Mouse (Mus musculus) forebrain, embryonic 14.5 days (tissue): ENCODE data around the gene H2-Ke6. TPM values are rescaled to one million over a fixed set of nuclear protein-coding genes. Genes with fewer than 3 reads are reported as not detected.
A peak's percentile ranks its signal among the peaks of the same experiment; 100 is the strongest.
"Not testable (repeated sequence)": the region's sequence is repeated elsewhere in the genome, so short reads cannot be mapped to it uniquely, and the experiment has no call there.

Experiments
- ATAC-seq: fragments of 200-750 bp; cut with Nextera tagmentation; 2 replicates; pipeline ENCODE4 v1.8.0; 2017; ENCODE audit warnings: mild to moderate bottlenecking, moderate library complexity
- DNase-seq: peaks from one replicate; pipeline ENCODE4 v3.0.0-alpha.2; 2015; ENCODE audit warnings: low spot score
- H3K27ac ChIP-seq: fragments of 300-500 bp; sonication (generic); 2 replicates; pipeline ENCODE4 v1.5.1; 2014; ENCODE audit warnings: low read depth, mild to moderate bottlenecking, control low read depth, low read length, moderate library complexity
- H3K27me3 ChIP-seq: fragments of 300-500 bp; sonication (generic); replicated peaks from 2 replicates; pipeline ENCODE4 v1.6.1; 2014; ENCODE audit warnings: low read length, control low read depth, mixed read lengths; ENCODE audit not compliant: control insufficient read depth, insufficient read depth
- H3K36me3 ChIP-seq: fragments of 300-500 bp; sonication (generic); 2 replicates; pipeline ENCODE4 v1.6.1; 2014; ENCODE audit warnings: low read length, control low read depth; ENCODE audit not compliant: control insufficient read depth, insufficient read depth
- H3K4me1 ChIP-seq: fragments of 300-500 bp; sonication (generic); 2 replicates; pipeline ENCODE4 v1.6.1; 2014; ENCODE audit warnings: antibody characterized with exemption, low read length, control low read depth; ENCODE audit not compliant: control insufficient read depth, insufficient read depth
- H3K4me2 ChIP-seq: fragments of 300-500 bp; sonication (generic); 2 replicates; pipeline ENCODE4 v1.6.1; 2014; ENCODE audit warnings: mild to moderate bottlenecking, control low read depth, low read length
- H3K4me3 ChIP-seq: fragments of 300-500 bp; sonication (generic); 2 replicates; pipeline ENCODE4 v1.5.1; 2014; ENCODE audit warnings: low read depth, low read length, control low read depth
- H3K9ac ChIP-seq: fragments of 300-500 bp; sonication (generic); 2 replicates; pipeline ENCODE4 v1.6.1; 2014; ENCODE audit warnings: mild to moderate bottlenecking, low read length, control low read depth, moderate library complexity
- H3K9me3 ChIP-seq: fragments of 300-500 bp; sonication (generic); replicated peaks from 2 replicates; pipeline ENCODE4 v1.6.1; 2016; ENCODE audit warnings: low read length, control low read depth, mixed read lengths; ENCODE audit not compliant: control insufficient read depth
- WGBS: fragments of 180-500 bp; shearing (Covaris S2); extraction: QIAGEN DNeasy Blood & Tissue Kit; methylation state at CpG from one replicate; pipeline ENCODE4 v1.1.7; 2014; 5-methylcytosine and 5-hydroxymethylcytosine counted together
- polyA plus RNA-seq: library from polyadenylated mRNA; unstranded; fragments of >200 nt; fragmentation: Nextera tagmentation; extraction: Ambion mirVana; gene quantifications from 2 replicates; pipeline ENCODE4 v1.2.1, GENCODE M21; 2014

H2-Ke6 gene
- polyA plus RNA-seq, 1 experiment from 2014 or later, result 75.4 TPM

- Histone ChIP-seq H3K36me3 (peaks cover 26% of the 10 kb centered on the region), H3K27ac (no peak overlapping the region), H3K9me3 (no peaks in the 10 kb centered on the region), H3K4me3 (no peak overlapping the region), H3K27me3 (no peaks in the 10 kb centered on the region), H3K4me1 (peaks cover 14% of the 10 kb centered on the region), H3K4me2 (no peak overlapping the region), H3K9ac (no peak overlapping the region)
- DNase-seq, result no peak
- ATAC-seq, result no peak
- WGBS, result 95% methylated on average over 23 of the region's 23 CpGs
These were observed 6.1 kb downstream of the H2-Ke6 start for GRCm38 (mm10) chr17:34021539-34022413.

- H3K27ac ChIP-seq, result no peak overlapping the region
- ATAC-seq, result no peak
These were observed 14.4 kb downstream of the H2-Ke6 start for GRCm38 (mm10) chr17:34013436-34013835.

GRCm38 (mm10) chr17:34010156-34010555 is 17.7 kb downstream of the H2-Ke6 start:
- ATAC-seq, result no peak
- DNase-seq, result no peak
- no peak overlapping the region for H3K27ac ChIP-seq
- no peaks in the 10 kb centered on the region; the same call in 1 of the 2 replicates for H3K9me3 ChIP-seq
- H3K9ac ChIP-seq, result no peak overlapping the region
- 81% methylated on average over 5 of the region's 5 CpGs for WGBS
- H3K36me3 ChIP-seq, result no peaks in the 10 kb centered on the region
- H3K4me3 ChIP-seq, result no peak overlapping the region
- no peaks in the 10 kb centered on the region for H3K27me3 ChIP-seq
- H3K4me1 ChIP-seq, result no peaks in the 10 kb centered on the region
- H3K4me2 ChIP-seq, result no peak overlapping the region

More at GRCm38 (mm10) chr17:34013436-34013835, 14.4 kb downstream of the H2-Ke6 start:
- Histone ChIP-seq H3K27me3 (no peaks in the 10 kb centered on the region), H3K9ac (no peak overlapping the region), H3K9me3 (peaks cover 2% of the 10 kb centered on the region; the same call in 1 of the 2 replicates), H3K36me3 (no peaks in the 10 kb centered on the region), H3K4me2 (no peak overlapping the region), H3K4me1 (no peaks in the 10 kb centered on the region), H3K4me3 (no peak overlapping the region)
- no peak for DNase-seq
- over 99% methylated on average over 8 of the region's 8 CpGs for WGBS

GRCm38 (mm10) chr17:34006570-34006969 is 21.3 kb downstream of the H2-Ke6 start:
- no peak for DNase-seq
- WGBS, result 66% methylated on average over 2 of the region's 2 CpGs
- Histone ChIP-seq H3K9me3 (no peaks in the 10 kb centered on the region), H3K36me3 (no peaks in the 10 kb centered on the region), H3K4me1 (no peaks in the 10 kb centered on the region), H3K9ac (no peak overlapping the region), H3K27ac (no peak overlapping the region), H3K4me3 (no peak overlapping the region), H3K27me3 (no peaks in the 10 kb centered on the region), H3K4me2 (no peak overlapping the region)
- ATAC-seq, result no peak

GRCm38 (mm10) chr17:34003426-34003825 is 24.4 kb downstream of the H2-Ke6 start:
- ATAC-seq (no peak), DNase-seq (peak; percentile 52)
- H3K36me3 ChIP-seq, result no peaks in the 10 kb centered on the region
- no peak overlapping the region for H3K9ac ChIP-seq
- no peak overlapping the region for H3K27ac ChIP-seq
- H3K4me1 ChIP-seq, result peaks cover 6% of the 10 kb centered on the region; the same call in 1 of the 2 replicates
- WGBS, result 7% methylated on average over 5 of the region's 5 CpGs
- H3K9me3 ChIP-seq, result no peaks in the 10 kb centered on the region
- H3K27me3 ChIP-seq, result 0 out of 2 replicates have a peak, but pooled peaks cover 11% of the 10 kb centered on the region
- H3K4me3 ChIP-seq, result no peak overlapping the region
- no peak overlapping the region for H3K4me2 ChIP-seq

GRCm38 (mm10) chr17:34000796-34001195 is 27.1 kb downstream of the H2-Ke6 start:
- not testable (repeated sequence) for DNase-seq, H3K4me2 ChIP-seq, H3K4me3 ChIP-seq, H3K9ac ChIP-seq, ATAC-seq, H3K4me1 ChIP-seq, H3K27ac ChIP-seq, H3K36me3 ChIP-seq, H3K9me3 ChIP-seq
- H3K27me3 ChIP-seq, result 0 out of 2 replicates have a peak, but pooled peaks cover 11% of the 10 kb centered on the region
- 47% methylated on average over 2 of the region's 2 CpGs for WGBS

- Histone ChIP-seq H3K4me3 (peak within 1 kb of the TSS; percentile 46), H3K27ac (no peak within 1 kb of the TSS), H3K9me3 (no peaks in the 10 kb centered on the region), H3K36me3 (no peaks in the 10 kb centered on the region), H3K27me3 (0 out of 2 replicates have a peak, but pooled peaks cover 11% of the 10 kb centered on the region), H3K9ac (peak within 1 kb of the TSS; percentile 59), H3K4me2 (peak within 1 kb of the TSS; percentile 91), H3K4me1 (peaks cover 6% of the 10 kb centered on the region; the same call in 1 of the 2 replicates)
- WGBS, result 1% methylated on average over 30 of the region's 30 CpGs
- DNase-seq (peak; percentile 56), ATAC-seq (peak; percentile 54)
These were observed 27.7 kb downstream of the H2-Ke6 start, which contains the start of gene H2-K1 for GRCm38 (mm10) chr17:34000150-34000537. TSS of gene H2-K1 (minus strand) at chr17:34000347.

- Histone ChIP-seq H3K9ac (peak overlapping the region; percentile 59), H3K4me2 (peak overlapping the region; percentile 91), H3K36me3 (no peaks in the 10 kb centered on the region), H3K4me3 (peak overlapping the region; percentile 46), H3K27ac (no peak overlapping the region), H3K9me3 (no peaks in the 10 kb centered on the region), H3K27me3 (0 out of 2 replicates have a peak, but pooled peaks cover 11% of the 10 kb centered on the region), H3K4me1 (peaks cover 6% of the 10 kb centered on the region; the same call in 1 of the 2 replicates)
- ATAC-seq (no peak), DNase-seq (no peak)
- WGBS, result 2% methylated on average over 86 of the region's 87 CpGs
These were observed 28.3 kb downstream of the H2-Ke6 start for GRCm38 (mm10) chr17:33999341-34000149.
